Mouse (Mus musculus) heart, embryonic 12.5 days (tissue): Measurements from ENCODE around the gene Ift52. TPM values are rescaled to one million over a fixed set of nuclear protein-coding genes. Genes with fewer than 3 reads are reported as not detected.

Experiments
- ATAC-seq: fragments of 200-750 bp; cut with Nextera tagmentation; 2 replicates; pipeline ENCODE4 v1.8.0; 2017; ENCODE audit warnings: moderate TSS enrichment, moderate library complexity; ENCODE audit not compliant: insufficient number of reproducible peaks, low FRiP score
- H3K27ac ChIP-seq: fragments of 300-500 bp; sonication (generic); 2 replicates; pipeline ENCODE4 v1.5.1; 2016; ENCODE audit warnings: mild to moderate bottlenecking, moderate library complexity; ENCODE audit not compliant: poor library complexity, severe bottlenecking
- H3K27me3 ChIP-seq: fragments of 300-500 bp; sonication (generic); replicated peaks from 2 replicates; pipeline ENCODE4 v1.6.1; 2016; ENCODE audit warnings: mild to moderate bottlenecking, moderate library complexity
- H3K36me3 ChIP-seq: fragments of 300-500 bp; sonication (generic); 2 replicates; pipeline ENCODE4 v1.6.1; 2016; ENCODE audit warnings: mild to moderate bottlenecking, moderate library complexity
- H3K4me1 ChIP-seq: fragments of 300-500 bp; sonication (generic); replicated peaks from 2 replicates; pipeline ENCODE4 v1.6.1; 2016; ENCODE audit warnings: mild to moderate bottlenecking
- H3K4me2 ChIP-seq: fragments of 300-500 bp; sonication (generic); 2 replicates; pipeline ENCODE4 v1.6.1; 2016; ENCODE audit warnings: mild to moderate bottlenecking, moderate library complexity
- H3K4me3 ChIP-seq: fragments of 300-500 bp; sonication (generic); 2 replicates; pipeline ENCODE4 v1.5.1; 2016; ENCODE audit warnings: mild to moderate bottlenecking
- H3K9ac ChIP-seq: fragments of 300-500 bp; sonication (generic); 2 replicates; pipeline ENCODE4 v1.6.1; 2016; ENCODE audit warnings: mild to moderate bottlenecking, moderate library complexity
- H3K9me3 ChIP-seq: fragments of 300-500 bp; sonication (generic); replicated peaks from 2 replicates; pipeline ENCODE4 v1.6.1; 2016; ENCODE audit warnings: mild to moderate bottlenecking, moderate library complexity
- WGBS: fragments of 180-500 bp; shearing (Covaris S2); methylation state at CpG from one replicate; pipeline ENCODE4 v1.1.7; 2016; 5-methylcytosine and 5-hydroxymethylcytosine counted together
- polyA plus RNA-seq: library from polyadenylated mRNA; unstranded; fragments of >200 nt; fragmentation: Nextera tagmentation; extraction: Ambion mirVana; gene quantifications from 2 replicates; pipeline ENCODE4 v1.2.1, GENCODE M21; 2016

The Ift52 gene
- polyA plus RNA-seq, 1 experiment from 2014 or later = 41.7 TPM

GRCm38 (mm10) chr2:163074808-163075207, 57.7 kb downstream of the Ift52 start:
- ATAC-seq = peak; percentile 36; the same call in 1 of the 2 replicates
- no peak overlapping the region for H3K27ac ChIP-seq
- peaks cover 74% of the 10 kb centered on the region for H3K36me3 ChIP-seq
- H3K9me3 ChIP-seq = no peaks in the 10 kb centered on the region
- H3K4me1 ChIP-seq = 0 out of 2 replicates have a peak, but pooled peaks cover 5% of the 10 kb centered on the region
- H3K27me3 ChIP-seq = no peaks in the 10 kb centered on the region
- no peak overlapping the region for H3K9ac ChIP-seq
- no peak overlapping the region for H3K4me3 ChIP-seq
- WGBS = 92% methylated on average over 12 of the region's 12 CpGs
- H3K4me2 ChIP-seq = no peak overlapping the region

GRCm38 (mm10) chr2:163075234-163075633, 58.1 kb downstream of the Ift52 start:
- peaks cover 76% of the 10 kb centered on the region for H3K36me3 ChIP-seq
- H3K27ac ChIP-seq = no peak overlapping the region
- H3K9me3 ChIP-seq = no peaks in the 10 kb centered on the region
- H3K9ac ChIP-seq = no peak overlapping the region
- no peak overlapping the region for H3K4me2 ChIP-seq
- no peak for ATAC-seq
- 69% methylated on average over 3 of the region's 3 CpGs for WGBS
- H3K4me3 ChIP-seq = no peak overlapping the region
- H3K27me3 ChIP-seq = no peaks in the 10 kb centered on the region
- H3K4me1 ChIP-seq = 0 out of 2 replicates have a peak, but pooled peaks cover 5% of the 10 kb centered on the region

DNA sequence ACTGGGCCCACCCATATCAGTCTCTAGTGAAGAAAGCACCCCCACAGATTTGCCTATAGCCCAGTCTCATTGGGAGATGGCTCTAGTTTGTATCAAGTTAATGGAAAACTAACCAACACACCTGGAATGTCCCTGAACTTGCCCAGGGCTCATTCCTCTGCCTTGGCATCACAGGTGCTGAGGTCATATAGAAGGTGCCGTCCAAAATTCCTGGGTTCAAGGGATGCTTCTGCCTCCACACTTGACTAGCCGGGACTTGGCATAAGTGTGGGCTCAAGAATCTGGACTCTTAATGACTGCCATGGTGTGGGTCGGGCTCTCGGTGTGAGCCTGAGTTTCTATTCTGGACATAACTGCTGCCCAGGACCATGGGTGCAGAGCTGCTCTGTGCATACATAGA, 61.9 kb downstream of the Ift52 start:
- H3K27me3 ChIP-seq = no peaks in the 10 kb centered on the region
- no peaks in the 10 kb centered on the region for H3K9me3 ChIP-seq
- H3K4me1 ChIP-seq = peaks cover 16% of the 10 kb centered on the region; the same call in 1 of the 2 replicates
- ATAC-seq = no peak
- H3K27ac ChIP-seq = no peak overlapping the region
- no peak overlapping the region for H3K4me2 ChIP-seq
- H3K4me3 ChIP-seq = no peak overlapping the region
- peaks cover 64% of the 10 kb centered on the region for H3K36me3 ChIP-seq
- WGBS = 84% methylated on average over 4 of the region's 4 CpGs
- no peak overlapping the region for H3K9ac ChIP-seq

GRCm38 (mm10) chr2:163082591-163082990, 65.4 kb downstream of the Ift52 start:
- ATAC-seq = peak; percentile 26; the same call in 1 of the 2 replicates
- no peak overlapping the region for H3K4me3 ChIP-seq
- no peaks in the 10 kb centered on the region for H3K27me3 ChIP-seq
- H3K9me3 ChIP-seq = no peaks in the 10 kb centered on the region
- no peak overlapping the region for H3K4me2 ChIP-seq
- H3K27ac ChIP-seq = no peak overlapping the region
- H3K36me3 ChIP-seq = peaks cover 35% of the 10 kb centered on the region
- H3K4me1 ChIP-seq = peaks cover 15% of the 10 kb centered on the region; the same call in 1 of the 2 replicates
- no peak overlapping the region for H3K9ac ChIP-seq
- 59% methylated on average over 5 of the region's 5 CpGs for WGBS

DNA sequence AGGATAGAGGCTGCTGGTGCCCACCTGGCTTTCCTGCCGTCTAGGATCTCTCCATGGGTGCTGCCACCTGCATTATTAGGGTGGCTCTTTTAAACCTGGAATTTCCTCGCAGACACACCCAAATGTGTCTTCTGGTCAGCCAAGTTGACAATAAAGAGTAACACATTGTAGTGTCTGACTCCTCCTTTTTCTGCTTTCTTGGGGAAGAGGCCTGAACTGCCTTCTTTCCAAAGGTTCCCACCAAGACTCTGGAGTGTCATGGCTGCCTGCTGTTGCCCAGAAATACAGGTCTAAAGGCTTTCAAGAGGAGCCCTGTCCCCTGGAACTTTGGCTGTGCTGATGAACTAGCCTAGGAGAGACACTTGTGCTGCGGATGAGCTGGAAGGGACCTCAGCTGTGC, 67.4 kb downstream of the Ift52 start:
- WGBS = 91% methylated on average over 3 of the region's 3 CpGs
- no peak overlapping the region for H3K4me2 ChIP-seq

GRCm38 (mm10) chr2:163085047-163085446, 67.9 kb downstream of the Ift52 start:
- Histone ChIP-seq H3K9me3 (no peaks in the 10 kb centered on the region), H3K27me3 (no peaks in the 10 kb centered on the region), H3K9ac (no peak overlapping the region), H3K4me2 (no peak overlapping the region), H3K27ac (no peak overlapping the region), H3K4me3 (no peak overlapping the region), H3K4me1 (peaks cover 15% of the 10 kb centered on the region; the same call in 1 of the 2 replicates), H3K36me3 (peaks cover 12% of the 10 kb centered on the region)
- WGBS = 83% methylated on average over 6 of the region's 6 CpGs
- no peak for ATAC-seq

More for the DNA sequence above, 67.4 kb downstream of the Ift52 start:
- H3K9ac ChIP-seq = no peak overlapping the region
- no peak for ATAC-seq
- no peaks in the 10 kb centered on the region for H3K9me3 ChIP-seq
- H3K4me3 ChIP-seq = no peak overlapping the region
- no peak overlapping the region for H3K27ac ChIP-seq
- H3K27me3 ChIP-seq = no peaks in the 10 kb centered on the region
- H3K4me1 ChIP-seq = peaks cover 15% of the 10 kb centered on the region; the same call in 1 of the 2 replicates
- peaks cover 17% of the 10 kb centered on the region for H3K36me3 ChIP-seq

- no peaks in the 10 kb centered on the region for H3K27me3 ChIP-seq
- H3K27ac ChIP-seq = no peak overlapping the region
- H3K4me2 ChIP-seq = no peak overlapping the region
- H3K4me1 ChIP-seq = peaks cover 11% of the 10 kb centered on the region; the same call in 1 of the 2 replicates
- 0 out of 2 replicates have a peak, but pooled peaks cover 5% of the 10 kb centered on the region for H3K36me3 ChIP-seq
- H3K9ac ChIP-seq = no peak overlapping the region
- no peak for ATAC-seq
- H3K9me3 ChIP-seq = 0 out of 2 replicates have a peak, but pooled peaks cover 3% of the 10 kb centered on the region
- H3K4me3 ChIP-seq = no peak overlapping the region
- WGBS = 56% methylated on average over 8 of the region's 8 CpGs
These were observed 69.4 kb downstream of the Ift52 start for GRCm38 (mm10) chr2:163086561-163086960.

DNA sequence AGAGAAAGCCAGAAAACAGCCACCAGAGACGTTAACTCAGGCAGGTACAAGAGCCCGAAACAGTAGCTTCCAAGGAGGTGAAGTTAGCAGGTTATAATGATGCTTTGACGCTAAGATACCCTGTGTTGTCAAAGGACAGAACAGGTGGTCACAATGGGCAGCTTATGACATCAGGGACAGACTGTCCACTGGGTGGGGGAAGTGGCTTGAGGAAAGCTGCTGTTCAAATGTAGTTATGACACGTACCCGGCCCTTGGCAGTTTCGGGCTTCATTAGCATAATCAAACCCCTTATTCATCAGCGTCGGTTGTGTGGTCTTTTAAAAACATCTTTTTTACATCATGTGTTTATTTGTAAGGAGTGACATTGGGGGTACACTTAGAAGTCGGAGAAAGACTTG, 70.6 kb downstream of the Ift52 start, which contains the start of gene Gtsf1l:
Gene Gtsf1l, minus strand, starts transcription at position 128 of the 400 bp plus-strand sequence.
- peaks cover 4% of the 10 kb centered on the region; the same call in 1 of the 2 replicates for H3K4me1 ChIP-seq
- no peak for ATAC-seq

GRCm38 (mm10) chr2:163089475-163090123, 72.4 kb downstream of the Ift52 start:
- 66% methylated on average over 5 of the region's 5 CpGs for WGBS
- Histone ChIP-seq H3K36me3 (no peaks in the 10 kb centered on the region), H3K4me2 (no peak overlapping the region), H3K4me3 (no peak overlapping the region), H3K9ac (no peak overlapping the region), H3K27me3 (no peaks in the 10 kb centered on the region), H3K9me3 (0 out of 2 replicates have a peak, but pooled peaks cover 3% of the 10 kb centered on the region), H3K27ac (no peak overlapping the region), H3K4me1 (peaks cover 4% of the 10 kb centered on the region; the same call in 1 of the 2 replicates)
- ATAC-seq = no peak

More for the DNA sequence above, 70.6 kb downstream of the Ift52 start, which contains the start of gene Gtsf1l:
- Histone ChIP-seq H3K36me3 (0 out of 2 replicates have a peak, but pooled peaks cover 5% of the 10 kb centered on the region), H3K27me3 (no peaks in the 10 kb centered on the region), H3K27ac (no peak within 1 kb of the TSS), H3K9ac (no peak within 1 kb of the TSS), H3K4me2 (no peak within 1 kb of the TSS), H3K9me3 (0 out of 2 replicates have a peak, but pooled peaks cover 3% of the 10 kb centered on the region), H3K4me3 (no peak within 1 kb of the TSS)
- 86% methylated on average over 9 of the region's 9 CpGs for WGBS

- no peak for ATAC-seq
- H3K4me3 ChIP-seq = no peak overlapping the region
- H3K27ac ChIP-seq = no peak overlapping the region
- no peaks in the 10 kb centered on the region for H3K4me1 ChIP-seq
- H3K27me3 ChIP-seq = no peaks in the 10 kb centered on the region
- no peak overlapping the region for H3K4me2 ChIP-seq
- H3K9ac ChIP-seq = no peak overlapping the region
- H3K9me3 ChIP-seq = 0 out of 2 replicates have a peak, but pooled peaks cover 3% of the 10 kb centered on the region
- H3K36me3 ChIP-seq = no peaks in the 10 kb centered on the region
- WGBS = 85% methylated on average over 10 of the region's 10 CpGs
These were observed 77.8 kb downstream of the Ift52 start for GRCm38 (mm10) chr2:163094909-163095308.
